Mouse (Mus musculus) embryonic facial prominence, embryonic 15.5 days (tissue): ENCODE measurements around the gene Supt20. TPM values are rescaled to one million over a fixed set of nuclear protein-coding genes. Genes with fewer than 3 reads are reported as not detected.
A peak's percentile ranks its signal among the peaks of the same experiment; 100 is the strongest.
"Not testable (repeated sequence)": the region's sequence is repeated elsewhere in the genome, so short reads cannot be mapped to it uniquely, and the experiment has no call there.

ENCODE experiments used
- ATAC-seq: fragments of 200-750 bp; cut with Nextera tagmentation; 2 replicates; pipeline ENCODE4 v1.8.0; 2017; ENCODE audit warnings: low read depth, moderate TSS enrichment; ENCODE audit not compliant: insufficient number of reproducible peaks, low FRiP score, low TSS enrichment
- H3K27ac ChIP-seq: fragments of 300-500 bp; sonication (generic); replicated peaks from 2 replicates; pipeline ENCODE4 v1.5.1; 2015; ENCODE audit warnings: mild to moderate bottlenecking, inconsistent platforms
- H3K27me3 ChIP-seq: fragments of 300-500 bp; sonication (generic); 2 replicates; pipeline ENCODE4 v1.6.1; 2015; ENCODE audit warnings: inconsistent platforms
- H3K36me3 ChIP-seq: fragments of 300-500 bp; sonication (generic); 2 replicates; pipeline ENCODE4 v1.6.1; 2015; ENCODE audit warnings: mild to moderate bottlenecking, inconsistent platforms
- H3K4me1 ChIP-seq: fragments of 300-500 bp; sonication (generic); 2 replicates; pipeline ENCODE4 v1.6.1; 2015; ENCODE audit warnings: inconsistent platforms
- H3K4me2 ChIP-seq: fragments of 300-500 bp; sonication (generic); replicated peaks from 2 replicates; pipeline ENCODE4 v1.6.1; 2015; ENCODE audit warnings: mild to moderate bottlenecking, inconsistent platforms
- H3K4me3 ChIP-seq: fragments of 300-500 bp; sonication (generic); replicated peaks from 2 replicates; pipeline ENCODE4 v1.5.1; 2015; ENCODE audit warnings: mild to moderate bottlenecking, inconsistent platforms
- H3K9ac ChIP-seq: fragments of 300-500 bp; sonication (generic); 2 replicates; pipeline ENCODE4 v1.6.1; 2015; ENCODE audit warnings: inconsistent platforms
- H3K9me3 ChIP-seq: fragments of 300-500 bp; sonication (generic); replicated peaks from 2 replicates; pipeline ENCODE4 v1.6.1; 2016; ENCODE audit warnings: inconsistent platforms
- WGBS: fragments of 180-500 bp; shearing (Covaris S2); methylation state at CpG from one replicate; pipeline ENCODE4 v1.1.7; 2015; 5-methylcytosine and 5-hydroxymethylcytosine counted together
- polyA plus RNA-seq: library from polyadenylated mRNA; unstranded; fragments of >200 nt; fragmentation: Nextera tagmentation; extraction: Ambion mirVana; gene quantifications from 2 replicates; pipeline ENCODE4 v1.2.1, GENCODE M21; 2015

Gene Supt20
- polyA plus RNA-seq, 1 experiment from 2014 or later, result 107 TPM

GRCm38 (mm10) chr3:54669559-54669958 is 23.0 kb upstream of the Supt20 start:
- Histone ChIP-seq H3K4me2 (no peak overlapping the region), H3K27ac (no peak overlapping the region), H3K4me3 (no peak overlapping the region), H3K27me3 (no peaks in the 10 kb centered on the region), H3K36me3 (no peaks in the 10 kb centered on the region), H3K4me1 (peaks cover 11% of the 10 kb centered on the region; the same call in 1 of the 2 replicates), H3K9me3 (no peaks in the 10 kb centered on the region), H3K9ac (no peak overlapping the region)
- no peak for ATAC-seq
- 86% methylated on average over 6 of the region's 6 CpGs for WGBS

- H3K9ac ChIP-seq, result no peak overlapping the region
These were observed 20.5 kb upstream of the Supt20 start for GRCm38 (mm10) chr3:54672111-54672510.

GRCm38 (mm10) chr3:54672557-54673529 is 19.8 kb upstream of the Supt20 start:
- ATAC-seq, result no peak
- Histone ChIP-seq H3K4me1 (peaks cover 16% of the 10 kb centered on the region), H3K27ac (peak overlapping the region; percentile 40; the same call in 1 of the 2 replicates), H3K9ac (no peak overlapping the region), H3K27me3 (no peaks in the 10 kb centered on the region), H3K36me3 (no peaks in the 10 kb centered on the region), H3K4me3 (no peak overlapping the region), H3K4me2 (no peak overlapping the region), H3K9me3 (no peaks in the 10 kb centered on the region)
- WGBS, result 33% methylated on average over 13 of the region's 13 CpGs

More at GRCm38 (mm10) chr3:54672111-54672510, 20.5 kb upstream of the Supt20 start:
- no peak overlapping the region for H3K4me2 ChIP-seq
- H3K4me1 ChIP-seq, result peaks cover 14% of the 10 kb centered on the region
- H3K36me3 ChIP-seq, result no peaks in the 10 kb centered on the region
- H3K4me3 ChIP-seq, result no peak overlapping the region
- 0 out of 2 replicates have a peak overlapping the region, but pooled peaks have one; percentile 40 for H3K27ac ChIP-seq
- no peaks in the 10 kb centered on the region for H3K27me3 ChIP-seq
- no peak for ATAC-seq
- no peaks in the 10 kb centered on the region for H3K9me3 ChIP-seq
- 65% methylated on average over 3 of the region's 3 CpGs for WGBS

- no peak overlapping the region for H3K4me3 ChIP-seq
These were observed 15.8 kb upstream of the Supt20 start for GRCm38 (mm10) chr3:54676818-54677217.

GRCm38 (mm10) chr3:54681310-54682204 is 11.1 kb upstream of the Supt20 start:
- H3K4me3 ChIP-seq, result no peak overlapping the region
- H3K27me3 ChIP-seq, result no peaks in the 10 kb centered on the region
- H3K36me3 ChIP-seq, result no peaks in the 10 kb centered on the region
- H3K9ac ChIP-seq, result no peak overlapping the region
- H3K4me1 ChIP-seq, result peaks cover 5% of the 10 kb centered on the region; the same call in 1 of the 2 replicates
- H3K4me2 ChIP-seq, result no peak overlapping the region
- no peaks in the 10 kb centered on the region for H3K9me3 ChIP-seq
- WGBS, result 69% methylated on average over 6 of the region's 6 CpGs
- ATAC-seq, result no peak
- no peak overlapping the region for H3K27ac ChIP-seq

More at GRCm38 (mm10) chr3:54676818-54677217, 15.8 kb upstream of the Supt20 start:
- ATAC-seq, result 0 out of 2 replicates have a peak, but pooled peaks have one; percentile 29
- 52% methylated on average over 2 of the region's 2 CpGs for WGBS
- no peaks in the 10 kb centered on the region for H3K27me3 ChIP-seq
- no peak overlapping the region for H3K27ac ChIP-seq
- H3K4me1 ChIP-seq, result peaks cover 16% of the 10 kb centered on the region
- H3K4me2 ChIP-seq, result no peak overlapping the region
- H3K9me3 ChIP-seq, result no peaks in the 10 kb centered on the region
- no peaks in the 10 kb centered on the region for H3K36me3 ChIP-seq
- no peak overlapping the region for H3K9ac ChIP-seq

- Histone ChIP-seq H3K4me2 (no peak overlapping the region), H3K9me3 (no peaks in the 10 kb centered on the region), H3K9ac (no peak overlapping the region), H3K4me1 (no peaks in the 10 kb centered on the region), H3K36me3 (no peaks in the 10 kb centered on the region), H3K27ac (no peak overlapping the region), H3K27me3 (no peaks in the 10 kb centered on the region), H3K4me3 (no peak overlapping the region)
- 83% methylated on average over 3 of the region's 3 CpGs for WGBS
- ATAC-seq, result no peak
These were observed 7.4 kb upstream of the Supt20 start for GRCm38 (mm10) chr3:54685202-54685601.

GRCm38 (mm10) chr3:54687245-54687644 is 5.4 kb upstream of the Supt20 start:
- H3K9me3 ChIP-seq, result no peaks in the 10 kb centered on the region
- no peaks in the 10 kb centered on the region for H3K4me1 ChIP-seq
- ATAC-seq, result no peak
- no peaks in the 10 kb centered on the region for H3K27me3 ChIP-seq
- H3K9ac ChIP-seq, result no peak overlapping the region
- no peak overlapping the region for H3K4me2 ChIP-seq
- H3K4me3 ChIP-seq, result no peak overlapping the region
- no peak overlapping the region for H3K27ac ChIP-seq
- H3K36me3 ChIP-seq, result no peaks in the 10 kb centered on the region
- WGBS, result 53% methylated on average over 2 of the region's 2 CpGs

- no peaks in the 10 kb centered on the region for H3K4me1 ChIP-seq
- ATAC-seq, result no peak
- no peaks in the 10 kb centered on the region for H3K27me3 ChIP-seq
- 39% methylated on average over 2 of the region's 2 CpGs for WGBS
- H3K4me2 ChIP-seq, result no peak overlapping the region
- H3K4me3 ChIP-seq, result no peak overlapping the region
- no peak overlapping the region for H3K9ac ChIP-seq
- no peaks in the 10 kb centered on the region for H3K9me3 ChIP-seq
- H3K27ac ChIP-seq, result no peak overlapping the region
- H3K36me3 ChIP-seq, result no peaks in the 10 kb centered on the region
These were observed 3.5 kb upstream of the Supt20 start for GRCm38 (mm10) chr3:54689091-54689490.

- no peaks in the 10 kb centered on the region for H3K27me3 ChIP-seq
- H3K9me3 ChIP-seq, result no peaks in the 10 kb centered on the region
- peak overlapping the region; percentile 58 for H3K9ac ChIP-seq
- peaks cover 6% of the 10 kb centered on the region; the same call in 1 of the 2 replicates for H3K4me1 ChIP-seq
- H3K36me3 ChIP-seq, result peaks cover 23% of the 10 kb centered on the region; the same call in 1 of the 2 replicates
- ATAC-seq, result no peak
- under 1% methylated on average over 8 of the region's 8 CpGs for WGBS
- H3K4me2 ChIP-seq, result peak overlapping the region; percentile 75
- H3K27ac ChIP-seq, result peak overlapping the region; percentile 93
- H3K4me3 ChIP-seq, result peak overlapping the region; percentile 79
These were observed 429 bp downstream of the Supt20 start for GRCm38 (mm10) chr3:54693056-54693415.

GRCm38 (mm10) chr3:54699759-54700301 is 7.2 kb downstream of the Supt20 start:
- H3K27ac ChIP-seq, result no peak overlapping the region
- H3K4me3 ChIP-seq, result no peak overlapping the region
- ATAC-seq, result no peak
- no peak overlapping the region for H3K9ac ChIP-seq
- no peak overlapping the region for H3K4me2 ChIP-seq
- H3K36me3 ChIP-seq, result peaks cover 68% of the 10 kb centered on the region
- 71% methylated on average over 5 of the region's 5 CpGs for WGBS
- no peaks in the 10 kb centered on the region for H3K9me3 ChIP-seq
- no peaks in the 10 kb centered on the region for H3K27me3 ChIP-seq
- no peaks in the 10 kb centered on the region for H3K4me1 ChIP-seq

GRCm38 (mm10) chr3:54704106-54704505 is 11.5 kb downstream of the Supt20 start:
- ATAC-seq, H3K27ac ChIP-seq, H3K9me3 ChIP-seq, H3K4me1 ChIP-seq, H3K4me2 ChIP-seq, H3K27me3 ChIP-seq, H3K9ac ChIP-seq, H3K4me3 ChIP-seq: not testable (repeated sequence)
- H3K36me3 ChIP-seq, result peaks cover 78% of the 10 kb centered on the region
- WGBS, result 95% methylated on average over 8 of the region's 8 CpGs
